Mouse (Mus musculus): ENCODE measurements at regions not wholly inside any gene's neighbourhood (a gene's known extent, or its start where the extent isn't known, plus 50 kb on each side); places are given as distances from the start of the nearest gene placed in this dataset.

GRCm38 (mm10) chr11:31740409-31740808, 68.7 kb upstream of the Bod1 start:
- no peak for TF ChIP-seq CTCF (conservative IDR thresholded peaks at IDR 0.05 in 1 of 2, IDR thresholded peaks at IDR 0.05 in 1 of 2; ENCODE audit: low read depth in 2 of 2, low read length in 2 of 2)
- TF ChIP-seq TBP (conservative IDR thresholded peaks at IDR 0.05; ENCODE audit: low read depth, low read length), result no peak
- no peak for TF ChIP-seq USF2 (conservative IDR thresholded peaks at IDR 0.05; ENCODE audit: low read depth, low read length)
- no peak for TF ChIP-seq SMC3 (IDR thresholded peaks at IDR 0.05; ENCODE audit: low read depth, low read length)
- no peak for TF ChIP-seq POLR2A (IDR thresholded peaks at IDR 0.05; ENCODE audit: low read depth, low read length)

All from CH12.LX (cell line).